Mouse (Mus musculus) hindbrain, embryonic 15.5 days (tissue): ENCODE data around the gene Rnase12. TPM values are rescaled to one million over a fixed set of nuclear protein-coding genes. Genes with fewer than 3 reads are reported as not detected.
A peak's percentile ranks its signal among the peaks of the same experiment; 100 is the strongest.
"Not testable (repeated sequence)": the region's sequence is repeated elsewhere in the genome, so short reads cannot be mapped to it uniquely, and the experiment has no call there.

ENCODE experiments used
- ATAC-seq: fragments of 200-750 bp; cut with Nextera tagmentation; 2 replicates; pipeline ENCODE4 v1.8.0; 2017; ENCODE audit warnings: low read depth, moderate number of reproducible peaks, moderate TSS enrichment; ENCODE audit not compliant: low FRiP score
- H3K27ac ChIP-seq: fragments of 300-500 bp; sonication (generic); replicated peaks from 2 replicates; pipeline ENCODE4 v1.5.1; 2015; ENCODE audit warnings: mild to moderate bottlenecking, inconsistent platforms
- H3K27me3 ChIP-seq: fragments of 300-500 bp; sonication (generic); 2 replicates; pipeline ENCODE4 v1.6.1; 2015; ENCODE audit warnings: control low read depth, inconsistent platforms
- H3K36me3 ChIP-seq: fragments of 300-500 bp; sonication (generic); 2 replicates; pipeline ENCODE4 v1.6.1; 2015; ENCODE audit warnings: control low read depth, inconsistent platforms
- H3K4me1 ChIP-seq: fragments of 300-500 bp; sonication (generic); replicated peaks from 2 replicates; pipeline ENCODE4 v1.6.1; 2015; ENCODE audit warnings: control low read depth, inconsistent platforms
- H3K4me2 ChIP-seq: fragments of 300-500 bp; sonication (generic); 2 replicates; pipeline ENCODE4 v1.6.1; 2015; ENCODE audit warnings: moderate library complexity, mild to moderate bottlenecking, inconsistent platforms
- H3K4me3 ChIP-seq: fragments of 300-500 bp; sonication (generic); 2 replicates; pipeline ENCODE4 v1.5.1; 2015; ENCODE audit warnings: mild to moderate bottlenecking, inconsistent platforms
- H3K9ac ChIP-seq: fragments of 300-500 bp; sonication (generic); 2 replicates; pipeline ENCODE4 v1.6.1; 2015; ENCODE audit warnings: inconsistent platforms
- H3K9me3 ChIP-seq: fragments of 300-500 bp; sonication (generic); 2 replicates; pipeline ENCODE4 v1.6.1; 2016; ENCODE audit warnings: control low read depth, inconsistent platforms
- WGBS: fragments of 180-500 bp; shearing (Covaris S2); methylation state at CpG from one replicate; pipeline ENCODE4 v1.1.7; 2015; 5-methylcytosine and 5-hydroxymethylcytosine counted together
- polyA plus RNA-seq: library from polyadenylated mRNA; unstranded; fragments of >200 nt; fragmentation: Nextera tagmentation; extraction: Ambion mirVana; gene quantifications from 2 replicates; pipeline ENCODE4 v1.2.1, GENCODE M21; 2015

Rnase12 gene
- polyA plus RNA-seq, 1 experiment from 2014 or later, result not detected

- H3K4me2 ChIP-seq, result no peak overlapping the region
- H3K27ac ChIP-seq, result no peak overlapping the region
- H3K27me3 ChIP-seq, result no peaks in the 10 kb centered on the region
- H3K4me3 ChIP-seq, result no peak overlapping the region
- no peaks in the 10 kb centered on the region for H3K4me1 ChIP-seq
- no peaks in the 10 kb centered on the region for H3K9me3 ChIP-seq
- WGBS, result 78% methylated on average over 5 of the region's 5 CpGs
- ATAC-seq, result no peak
- H3K9ac ChIP-seq, result no peak overlapping the region
- H3K36me3 ChIP-seq, result no peaks in the 10 kb centered on the region
Measured at GRCm38 (mm10) chr14:51047846-51048245, 9.6 kb downstream of the Rnase12 start.

- H3K9me3 ChIP-seq, result no peaks in the 10 kb centered on the region
- no peaks in the 10 kb centered on the region for H3K36me3 ChIP-seq
- H3K27me3 ChIP-seq, result no peaks in the 10 kb centered on the region
- WGBS, result 61% methylated on average over 6 of the region's 6 CpGs
- H3K4me1 ChIP-seq, result no peaks in the 10 kb centered on the region
- no peak within 1 kb of the TSS for H3K27ac ChIP-seq
- no peak for ATAC-seq
- no peak within 1 kb of the TSS for H3K9ac ChIP-seq
- H3K4me3 ChIP-seq, result no peak within 1 kb of the TSS
- H3K4me2 ChIP-seq, result no peak within 1 kb of the TSS
Measured at GRCm38 (mm10) chr14:51041769-51042168, 15.7 kb downstream of the Rnase12 start, which contains the start of gene Rnase9. Rnase9 (minus strand) TSS chr14:51041869.

GRCm38 (mm10) chr14:51036214-51036613, 21.2 kb downstream of the Rnase12 start:
- no peak overlapping the region for H3K4me3 ChIP-seq
- no peak overlapping the region for H3K4me2 ChIP-seq
- H3K4me1 ChIP-seq, result no peaks in the 10 kb centered on the region
- no peak for ATAC-seq
- 89% methylated on average over 4 of the region's 4 CpGs for WGBS
- H3K27ac ChIP-seq, result no peak overlapping the region
- H3K27me3 ChIP-seq, result no peaks in the 10 kb centered on the region
- no peak overlapping the region for H3K9ac ChIP-seq
- no peaks in the 10 kb centered on the region for H3K36me3 ChIP-seq
- no peaks in the 10 kb centered on the region for H3K9me3 ChIP-seq

- Histone ChIP-seq H3K36me3 (no peaks in the 10 kb centered on the region), H3K9me3 (no peaks in the 10 kb centered on the region), H3K4me2 (no peak overlapping the region), H3K27me3 (no peaks in the 10 kb centered on the region), H3K4me3 (no peak overlapping the region), H3K27ac (no peak overlapping the region), H3K4me1 (no peaks in the 10 kb centered on the region), H3K9ac (no peak overlapping the region)
- WGBS, result 70% methylated on average over 1 of the region's 1 CpGs
- ATAC-seq, result no peak
Measured at GRCm38 (mm10) chr14:51035206-51035605, 22.3 kb downstream of the Rnase12 start.

GRCm38 (mm10) chr14:51027387-51028155, 29.9 kb downstream of the Rnase12 start:
- no peak overlapping the region for H3K4me2 ChIP-seq
- H3K4me3 ChIP-seq, result no peak overlapping the region
- H3K36me3 ChIP-seq, result no peaks in the 10 kb centered on the region
- H3K9me3 ChIP-seq, result no peaks in the 10 kb centered on the region
- H3K27me3 ChIP-seq, result no peaks in the 10 kb centered on the region
- H3K9ac ChIP-seq, result no peak overlapping the region
- H3K27ac ChIP-seq, result no peak overlapping the region
- no peak for ATAC-seq
- no peaks in the 10 kb centered on the region for H3K4me1 ChIP-seq
- 54% methylated on average over 3 of the region's 3 CpGs for WGBS

GRCm38 (mm10) chr14:51026391-51027133, 30.9 kb downstream of the Rnase12 start:
- ATAC-seq, result peak; percentile 45; the same call in 1 of the 2 replicates
- Histone ChIP-seq H3K4me1 (no peaks in the 10 kb centered on the region), H3K27ac (no peak overlapping the region), H3K36me3 (no peaks in the 10 kb centered on the region), H3K4me3 (no peak overlapping the region), H3K9me3 (no peaks in the 10 kb centered on the region), H3K27me3 (no peaks in the 10 kb centered on the region), H3K9ac (no peak overlapping the region), H3K4me2 (no peak overlapping the region)
- WGBS, result 36% methylated on average over 5 of the region's 5 CpGs

- WGBS, result 85% methylated on average over 1 of the region's 1 CpGs
- no peaks in the 10 kb centered on the region for H3K27me3 ChIP-seq
- no peak overlapping the region for H3K27ac ChIP-seq
Measured at GRCm38 (mm10) chr14:51024820-51025219, 32.6 kb downstream of the Rnase12 start.

GRCm38 (mm10) chr14:51023457-51023856, 34.0 kb downstream of the Rnase12 start:
- Histone ChIP-seq H3K4me3 (no peak overlapping the region), H3K4me2 (no peak overlapping the region), H3K4me1 (no peaks in the 10 kb centered on the region), H3K36me3 (no peaks in the 10 kb centered on the region), H3K27ac (no peak overlapping the region), H3K27me3 (no peaks in the 10 kb centered on the region), H3K9me3 (no peaks in the 10 kb centered on the region), H3K9ac (no peak overlapping the region)
- WGBS, result 84% methylated on average over 4 of the region's 4 CpGs
- no peak for ATAC-seq

More at GRCm38 (mm10) chr14:51024820-51025219, 32.6 kb downstream of the Rnase12 start:
- Histone ChIP-seq H3K9me3 (no peaks in the 10 kb centered on the region), H3K4me1 (no peaks in the 10 kb centered on the region), H3K9ac (no peak overlapping the region), H3K4me2 (no peak overlapping the region), H3K36me3 (no peaks in the 10 kb centered on the region), H3K4me3 (no peak overlapping the region)
- no peak for ATAC-seq

- H3K4me3 ChIP-seq, result no peak overlapping the region
- no peak overlapping the region for H3K27ac ChIP-seq
- H3K36me3 ChIP-seq, result no peaks in the 10 kb centered on the region
- no peak overlapping the region for H3K9ac ChIP-seq
- no peaks in the 10 kb centered on the region for H3K9me3 ChIP-seq
- 79% methylated on average over 3 of the region's 3 CpGs for whole genome bisulfite sequencing
- no peak overlapping the region for H3K4me2 ChIP-seq
- ATAC-seq, result no peak
- no peaks in the 10 kb centered on the region for H3K4me1 ChIP-seq
- H3K27me3 ChIP-seq, result no peaks in the 10 kb centered on the region
Measured at GRCm38 (mm10) chr14:51017256-51017655, 40.2 kb downstream of the Rnase12 start.

GRCm38 (mm10) chr14:51015780-51016179, 41.7 kb downstream of the Rnase12 start:
- H3K9ac ChIP-seq, result no peak overlapping the region
- no peak overlapping the region for H3K4me2 ChIP-seq
- H3K27me3 ChIP-seq, result no peaks in the 10 kb centered on the region
- H3K27ac ChIP-seq, result no peak overlapping the region
- H3K9me3 ChIP-seq, result no peaks in the 10 kb centered on the region
- H3K4me1 ChIP-seq, result no peaks in the 10 kb centered on the region
- no peaks in the 10 kb centered on the region for H3K36me3 ChIP-seq
- no peak for ATAC-seq
- H3K4me3 ChIP-seq, result no peak overlapping the region

- H3K27me3 ChIP-seq, H3K4me2 ChIP-seq, H3K4me3 ChIP-seq, H3K36me3 ChIP-seq, H3K27ac ChIP-seq, H3K9me3 ChIP-seq, ATAC-seq, H3K9ac ChIP-seq, H3K4me1 ChIP-seq: not testable (repeated sequence)
- 96% methylated on average over 3 of the region's 3 CpGs for WGBS
Measured at GRCm38 (mm10) chr14:51014724-51015123, 42.7 kb downstream of the Rnase12 start.

GRCm38 (mm10) chr14:51009572-51009971, 47.9 kb downstream of the Rnase12 start:
- no peaks in the 10 kb centered on the region for H3K27me3 ChIP-seq
- ATAC-seq, result no peak
- 89% methylated on average over 6 of the region's 6 CpGs for WGBS
- no peak overlapping the region for H3K9ac ChIP-seq
- no peaks in the 10 kb centered on the region for H3K4me1 ChIP-seq
- H3K4me2 ChIP-seq, result no peak overlapping the region
- H3K27ac ChIP-seq, result no peak overlapping the region
- no peak overlapping the region for H3K4me3 ChIP-seq
- H3K36me3 ChIP-seq, result no peaks in the 10 kb centered on the region
- H3K9me3 ChIP-seq, result no peaks in the 10 kb centered on the region
